Mouse (Mus musculus) spleen, adult 2 months (tissue): ENCODE results near the gene Fgfr2. TPM values are rescaled to one million over a fixed set of nuclear protein-coding genes. Genes with fewer than 3 reads are reported as not detected.

ENCODE experiments used
- DNase-seq, 2 experiments: peaks; one replicate each; pipeline versions ENCODE4 v3.0.0 to v3.0.0-alpha.2; 2012 to 2021; ENCODE audit warnings: low spot score in 2 of 2, low read depth in 1 of 2
- H3K27ac ChIP-seq: fragments of 200-500 bp; 2 replicates; pipeline ENCODE4 v1.5.1; 2012; ENCODE audit warnings: low read length, inconsistent platforms; ENCODE audit not compliant: insufficient read depth
- H3K27me3 ChIP-seq: fragments of 200-500 bp; 2 replicates; pipeline ENCODE4 v1.6.1; 2012; ENCODE audit warnings: mild to moderate bottlenecking, moderate library complexity, low read length, inconsistent platforms; ENCODE audit not compliant: control insufficient read depth, insufficient read depth
- H3K36me3 ChIP-seq: fragments of 200-500 bp; 2 replicates; pipeline ENCODE4 v1.6.1; 2012; ENCODE audit warnings: mild to moderate bottlenecking, low read length, inconsistent platforms; ENCODE audit not compliant: control insufficient read depth, insufficient read depth
- H3K4me1 ChIP-seq: fragments of 200-500 bp; 2 replicates; pipeline ENCODE4 v1.6.1; 2011; ENCODE audit warnings: inconsistent platforms; ENCODE audit not compliant: control insufficient read depth, insufficient read depth, insufficient read length
- H3K4me3 ChIP-seq: fragments of 200-500 bp; 2 replicates; pipeline ENCODE4 v1.5.1; 2011; ENCODE audit warnings: mild to moderate bottlenecking, inconsistent platforms; ENCODE audit not compliant: insufficient read depth, insufficient read length; ENCODE audit errors: extremely low read depth
- CTCF ChIP-seq: fragments of 200-500 bp; IDR thresholded peaks from 2 replicates; pipeline ENCODE4 v1.5.1; 2011; ENCODE audit warnings: mild to moderate bottlenecking, inconsistent platforms; ENCODE audit not compliant: insufficient read depth, insufficient read length, insufficient replicate concordance; ENCODE audit errors: extremely low read depth
- POLR2A ChIP-seq: fragments of 200-500 bp; IDR thresholded peaks from 2 replicates; pipeline ENCODE4 v1.6.1; 2011; ENCODE audit warnings: low read depth, low read length, inconsistent platforms
- WGBS: fragments of 180-500 bp; shearing (Covaris S2); methylation state at CpG from one replicate; pipeline ENCODE4 v1.1.7; 2018; 5-methylcytosine and 5-hydroxymethylcytosine counted together
- polyA plus RNA-seq: library from polyadenylated mRNA; depleted of rRNA; stranded (reverse); fragments of >200 nt; gene quantifications from 2 replicates; pipeline ENCODE4 v1.2.3, GENCODE M21; 2012

Gene Fgfr2
- polyA plus RNA-seq, 1 experiment = 1.6 TPM

DNA sequence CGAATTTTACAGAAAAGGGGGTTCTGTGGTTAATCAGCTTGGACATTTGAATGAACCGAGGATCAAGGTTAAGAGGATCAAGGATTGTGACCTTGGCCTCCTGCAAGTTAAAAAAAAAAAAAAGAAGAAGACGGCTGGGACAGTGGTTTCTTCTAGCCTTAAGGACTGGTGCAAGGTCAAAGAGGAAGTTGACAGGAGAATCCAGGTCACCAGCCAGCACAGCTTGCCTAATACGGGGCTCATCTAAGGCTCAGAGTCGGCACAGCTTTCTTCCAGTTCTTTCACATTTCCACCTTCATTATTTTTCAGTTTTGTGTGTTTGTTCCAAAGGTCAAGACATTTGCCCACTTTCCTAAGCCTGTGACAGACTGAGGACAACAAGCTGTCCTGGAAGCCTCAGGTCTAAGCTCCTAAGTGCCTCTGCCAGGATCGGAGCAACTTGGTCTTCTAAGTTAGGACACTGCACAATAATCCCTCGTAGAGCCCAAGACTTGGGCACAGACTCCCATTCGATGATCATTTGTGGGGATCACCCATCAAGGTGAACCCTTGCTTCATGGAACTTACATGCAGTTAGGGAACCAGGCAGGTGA lies 2532.2 kb downstream of the Fgfr2 start:
- WGBS = 48% methylated on average over 8 of the region's 8 CpGs
- no peak overlapping the region for H3K4me3 ChIP-seq
- no peaks in the 10 kb centered on the region for H3K27me3 ChIP-seq
- DNase-seq = no peak
- H3K27ac ChIP-seq = no peak overlapping the region
- H3K36me3 ChIP-seq = no peaks in the 10 kb centered on the region
- no peaks in the 10 kb centered on the region for H3K4me1 ChIP-seq
- no peak for TF ChIP-seq CTCF
- TF ChIP-seq POLR2A = no peak

DNA sequence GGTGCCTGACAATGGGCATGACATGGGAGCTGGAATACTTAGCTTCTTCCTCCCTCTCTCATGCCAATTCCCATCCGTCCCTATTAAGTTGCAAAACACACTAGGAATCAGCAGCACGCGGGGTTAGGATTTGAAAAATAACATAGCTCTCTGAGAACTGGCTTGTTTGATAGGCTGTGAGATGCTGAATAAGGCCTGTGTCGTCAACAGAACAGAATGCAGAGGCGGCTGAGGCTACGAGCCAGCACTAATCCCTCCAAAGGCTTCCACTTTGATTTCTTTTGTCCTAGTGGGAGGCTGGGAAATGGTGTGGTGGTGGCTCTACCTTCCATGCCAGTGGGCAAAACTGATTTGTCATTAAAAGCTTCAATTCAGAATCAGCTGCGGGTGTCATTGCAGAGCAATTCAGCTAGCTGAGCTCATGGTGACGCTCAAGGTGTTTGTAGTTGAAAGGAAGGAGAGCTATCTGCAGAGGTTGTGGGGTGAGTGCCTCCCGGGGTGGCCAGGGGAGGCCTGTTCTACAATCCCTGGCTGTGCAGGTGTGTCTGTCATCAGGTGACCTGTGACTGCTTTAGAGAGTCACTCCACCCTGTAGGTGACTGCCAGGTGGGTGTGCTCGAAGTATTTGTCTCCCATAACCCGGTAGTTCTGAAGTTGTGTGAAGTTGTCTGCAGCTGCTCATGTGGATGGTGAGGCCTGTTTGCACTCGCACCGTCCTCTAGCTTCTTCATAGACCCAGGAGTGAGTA lies 2532.9 kb downstream of the Fgfr2 start:
- TF ChIP-seq CTCF (no peak), POLR2A (no peak)
- H3K36me3 ChIP-seq = no peaks in the 10 kb centered on the region
- H3K4me1 ChIP-seq = no peaks in the 10 kb centered on the region
- DNase-seq = no peak
- H3K27me3 ChIP-seq = no peaks in the 10 kb centered on the region; the same call in 1 of the 2 replicates
- H3K4me3 ChIP-seq = no peak overlapping the region
- WGBS = 86% methylated on average over 13 of the region's 13 CpGs
- no peak overlapping the region for H3K27ac ChIP-seq

DNA sequence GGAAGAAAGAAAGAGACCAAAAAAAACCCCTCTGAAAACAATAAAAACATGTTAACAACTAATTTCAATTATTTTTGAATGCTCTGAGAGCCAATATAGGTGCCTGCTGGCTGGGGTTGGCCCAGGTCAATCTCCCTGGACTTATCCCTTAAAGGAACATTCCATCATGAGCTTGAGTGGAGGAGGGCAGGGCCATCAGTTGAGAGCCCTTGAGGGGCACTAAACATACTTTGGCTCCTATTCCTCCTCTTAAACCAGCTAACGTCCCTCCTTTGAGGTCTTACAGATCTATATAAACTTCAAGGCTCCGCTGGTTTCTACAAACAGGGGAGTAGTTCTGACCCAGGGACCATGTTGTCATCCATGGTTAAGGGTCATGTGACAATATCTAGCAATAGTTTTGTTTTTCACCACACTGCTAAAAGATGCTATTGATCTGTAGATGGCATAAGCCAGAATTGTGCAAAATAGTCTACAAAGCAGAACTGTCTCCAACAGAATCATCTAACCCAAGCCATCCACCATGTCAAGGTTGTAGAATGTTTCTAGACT lies 2536.6 kb downstream of the Fgfr2 start:
- 89% methylated on average over 2 of the region's 2 CpGs for WGBS
- no peak overlapping the region for H3K27ac ChIP-seq
- no peak for DNase-seq
- TF ChIP-seq POLR2A (no peak), CTCF (no peak)
- no peak overlapping the region for H3K4me3 ChIP-seq
- H3K4me1 ChIP-seq = no peaks in the 10 kb centered on the region
- H3K36me3 ChIP-seq = no peaks in the 10 kb centered on the region
- no peaks in the 10 kb centered on the region; the same call in 1 of the 2 replicates for H3K27me3 ChIP-seq

DNA sequence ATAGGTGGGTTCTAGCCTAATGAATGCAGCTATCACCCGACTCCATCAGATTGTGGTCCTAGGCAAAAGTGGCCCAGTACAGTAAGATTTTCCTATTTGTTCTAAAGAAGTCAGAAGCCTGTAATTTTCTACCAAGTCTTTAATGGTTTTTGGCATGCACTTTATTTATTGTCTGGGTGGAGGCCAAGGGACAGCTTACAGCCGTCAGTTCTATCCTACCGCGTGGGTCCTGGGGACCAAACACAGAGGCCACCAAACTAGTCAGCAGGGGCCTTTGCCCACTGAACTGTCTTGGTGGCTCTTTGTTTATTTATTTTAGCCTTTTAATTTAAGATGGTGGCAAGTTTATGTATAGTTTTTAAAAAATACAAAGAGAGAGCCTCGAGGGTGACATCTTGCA lies 2544.5 kb downstream of the Fgfr2 start:
- no peak for DNase-seq
- no peak overlapping the region for H3K27ac ChIP-seq
- peaks cover 2% of the 10 kb centered on the region; the same call in 1 of the 2 replicates for H3K4me1 ChIP-seq
- H3K4me3 ChIP-seq = no peak overlapping the region
- H3K27me3 ChIP-seq = no peaks in the 10 kb centered on the region
- WGBS = 90% methylated on average over 5 of the region's 5 CpGs
- TF ChIP-seq CTCF = no peak
- TF ChIP-seq POLR2A = no peak
- no peaks in the 10 kb centered on the region for H3K36me3 ChIP-seq

DNA sequence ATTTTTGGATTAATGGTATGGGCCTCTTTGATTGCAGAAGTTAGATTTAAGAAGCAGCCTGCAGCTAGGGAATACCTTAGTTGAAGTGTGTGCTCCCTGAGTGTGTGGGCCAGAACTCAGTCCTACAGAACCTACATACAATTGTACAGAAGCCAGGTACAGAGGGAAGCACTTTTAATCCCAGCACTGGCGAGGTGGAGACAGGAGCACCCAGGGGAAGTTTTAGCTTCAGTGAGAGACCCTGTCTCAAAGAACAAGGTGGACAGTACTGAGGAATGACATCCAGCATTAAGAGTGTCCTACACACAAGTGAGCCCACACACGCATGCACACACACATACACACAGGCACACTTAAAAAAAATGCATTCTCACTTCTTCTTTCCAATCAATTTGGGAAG lies 2545.1 kb downstream of the Fgfr2 start:
- H3K4me3 ChIP-seq = no peak overlapping the region
- TF ChIP-seq POLR2A = no peak
- 93% methylated on average over 2 of the region's 2 CpGs for WGBS
- H3K36me3 ChIP-seq = no peaks in the 10 kb centered on the region
- peaks cover 2% of the 10 kb centered on the region; the same call in 1 of the 2 replicates for H3K4me1 ChIP-seq
- H3K27me3 ChIP-seq = no peaks in the 10 kb centered on the region
- H3K27ac ChIP-seq = no peak overlapping the region
- DNase-seq = no peak

DNA sequence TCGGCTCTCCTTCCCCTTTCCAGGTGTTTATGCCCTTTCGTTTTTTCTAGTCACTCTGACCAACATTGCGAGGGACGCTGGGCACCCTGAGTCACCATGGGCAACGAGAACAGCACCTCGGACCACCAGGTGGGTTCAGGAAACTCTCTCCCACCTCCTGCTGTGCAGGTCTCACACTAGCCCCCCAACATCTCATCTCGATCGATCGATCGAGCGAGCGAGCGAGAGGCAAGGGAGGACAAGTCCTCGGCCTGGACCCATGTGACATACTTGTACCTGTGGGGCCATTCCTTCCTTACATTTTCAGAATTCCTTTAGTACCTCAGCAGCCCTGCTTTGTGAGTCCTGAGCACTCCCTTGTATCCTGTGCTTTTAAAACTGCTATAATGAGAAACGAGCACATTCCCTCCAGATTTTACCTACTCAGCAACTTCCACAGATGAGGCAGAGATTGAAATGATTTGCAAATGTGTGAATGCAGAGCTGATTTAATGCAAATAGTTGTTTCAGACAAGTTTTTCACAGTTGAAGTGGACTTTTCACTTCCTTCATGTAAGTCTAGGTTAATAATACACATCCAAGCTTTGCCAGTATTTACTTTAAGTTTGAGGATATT lies 2545.7 kb downstream of the Fgfr2 start, which contains the start of gene Tacc2:
Gene Tacc2 (plus strand): TSS at position 51 of the 616 bp plus-strand sequence.
- 52% methylated on average over 15 of the region's 15 CpGs for WGBS
- Histone ChIP-seq H3K27ac (no peak within 1 kb of the TSS), H3K27me3 (no peaks in the 10 kb centered on the region), H3K36me3 (no peaks in the 10 kb centered on the region), H3K4me3 (no peak within 1 kb of the TSS), H3K4me1 (peaks cover 2% of the 10 kb centered on the region; the same call in 1 of the 2 replicates)
- no peak for TF ChIP-seq POLR2A
- TF ChIP-seq CTCF = no peak
- no peak for DNase-seq
